Mouse (Mus musculus): ENCODE results near the gene Pfdn2.

The Pfdn2 gene

GRCm38 (mm10) chr1:171402991-171403390 lies 57.5 kb downstream of the Pfdn2 start:
- DNase-seq (ENCODE audit: low read depth, low spot score): no peak

- no peak for DNase-seq (ENCODE audit: low read depth, low spot score)
Observed at GRCm38 (mm10) chr1:171407263-171407662, 61.8 kb downstream of the Pfdn2 start.

Data from 3T3-L1 (cell line).